Mouse (Mus musculus): ENCODE measurements at regions not wholly inside any gene's neighbourhood (a gene's known extent, or its start where the extent isn't known, plus 50 kb on each side); places are given as distances from the start of the nearest gene placed in this dataset.

GRCm38 (mm10) chr14:71486176-71486970 lies 886.7 kb upstream of the Fam160b2 start:
- DNase-seq (ENCODE audit: low spot score in 2 of 2) = no peak

- DNase-seq (ENCODE audit: low spot score in 2 of 2) = no peak
Measured at GRCm38 (mm10) chr14:71475656-71476055, 876.0 kb upstream of the Fam160b2 start.

GRCm38 (mm10) chr14:71473907-71474306 lies 874.3 kb upstream of the Fam160b2 start:
- no peak for DNase-seq (ENCODE audit: low spot score in 2 of 2)

- no peak for DNase-seq (ENCODE audit: low spot score in 2 of 2)
Measured at GRCm38 (mm10) chr14:71432364-71432763, 832.7 kb upstream of the Fam160b2 start.

All from gastrocnemius, postnatal 4 days (tissue).